Mouse (Mus musculus): ENCODE data around the gene Tomm7.

DNA sequence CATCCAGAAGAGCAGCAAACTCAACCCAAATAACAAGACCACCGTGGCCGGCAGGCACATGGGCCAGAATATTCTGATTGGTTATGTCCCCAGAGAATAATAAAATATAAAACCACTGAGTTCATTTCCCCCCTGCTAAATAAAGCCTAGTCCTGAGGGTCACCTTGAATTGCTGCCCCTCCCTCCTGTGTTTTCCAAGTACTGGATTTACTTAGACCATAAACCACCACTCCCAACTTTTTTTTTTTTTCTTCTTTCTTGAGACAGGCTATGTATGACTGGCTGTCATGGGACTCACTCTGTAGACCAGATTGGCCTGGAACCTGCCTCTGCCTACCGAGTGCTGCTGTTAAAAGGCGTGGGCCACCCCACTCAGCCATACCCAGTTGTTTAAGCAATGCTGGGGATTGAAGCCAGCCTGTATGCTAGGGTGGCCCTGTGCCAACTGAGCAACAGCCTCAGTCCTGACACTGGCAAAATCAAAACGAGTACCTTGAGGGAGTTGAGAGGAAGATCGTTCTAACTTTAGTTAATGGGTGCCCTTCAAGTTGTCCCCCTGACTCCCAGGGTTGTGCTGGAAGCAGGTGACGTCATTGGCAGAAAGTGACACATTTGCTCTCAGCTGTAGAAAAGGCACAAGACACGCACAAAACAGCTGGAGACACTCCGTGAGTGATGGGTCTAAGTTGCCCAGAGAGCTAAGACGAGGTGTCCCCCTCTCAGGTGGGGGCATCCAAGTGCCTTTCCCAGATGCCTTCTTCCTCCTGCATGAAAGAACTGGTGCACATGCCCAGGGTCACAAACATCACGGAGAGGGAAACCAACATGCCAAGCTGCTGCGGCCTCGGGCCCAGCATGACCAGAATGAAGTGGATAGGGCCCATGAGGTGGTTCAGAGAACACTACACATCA is 20.3 kb upstream of the Tomm7 start:
- no peak for TF ChIP-seq CTCF (IDR thresholded peaks at IDR 0.05; ENCODE audit: control insufficient read depth, insufficient read depth, insufficient read length)
- TF ChIP-seq CEBPB (IDR thresholded peaks at IDR 0.05; ENCODE audit: low read depth) = no peak
- no peak for TF ChIP-seq FOSL1 (IDR thresholded peaks at IDR 0.05; ENCODE audit: insufficient read depth, low read length, poor library complexity, severe bottlenecking)
- no peak for TF ChIP-seq USF1 (IDR thresholded peaks at IDR 0.05; ENCODE audit: low read depth)
- no peak for TF ChIP-seq MAX (IDR thresholded peaks at IDR 0.05)
- no peak for TF ChIP-seq MYOG (IDR thresholded peaks at IDR 0.05; ENCODE audit: control insufficient read depth, extremely low read depth, insufficient read length)
